Mouse (Mus musculus) erythroblast, adult 5-6 weeks (primary cell): ENCODE results near the gene Chst3. TPM values are rescaled to one million over a fixed set of nuclear protein-coding genes. Genes with fewer than 3 reads are reported as not detected.
"Not testable (repeated sequence)": the region's sequence is repeated elsewhere in the genome, so short reads cannot be mapped to it uniquely, and the experiment has no call there.

Experiments
- ATAC-seq: replicated peaks from 2 replicates; pipeline ENCODE4 v1.8.0; 2016; ENCODE audit warnings: moderate number of reproducible peaks, mild to moderate bottlenecking, moderate TSS enrichment, inconsistent platforms; ENCODE audit not compliant: poor library complexity, low FRiP score, severe bottlenecking
- total RNA-seq, 2 experiments: library from RNA; stranded (forward) in 1 of 2; stranded (reverse) in 1 of 2; fragments of 150-400 nt in 1 of 2; fragments of 200-764, 138-1000 nt in 1 of 2; gene quantifications; 2 replicates each; pipeline versions ENCODE4 v1.2.3 to v1.2.4; 2015 to 2017; ENCODE audit warnings: low replicate concordance in 2 of 2

The Chst3 gene
- total RNA-seq, 2 experiments from 2014 or later: not detected

DNA sequence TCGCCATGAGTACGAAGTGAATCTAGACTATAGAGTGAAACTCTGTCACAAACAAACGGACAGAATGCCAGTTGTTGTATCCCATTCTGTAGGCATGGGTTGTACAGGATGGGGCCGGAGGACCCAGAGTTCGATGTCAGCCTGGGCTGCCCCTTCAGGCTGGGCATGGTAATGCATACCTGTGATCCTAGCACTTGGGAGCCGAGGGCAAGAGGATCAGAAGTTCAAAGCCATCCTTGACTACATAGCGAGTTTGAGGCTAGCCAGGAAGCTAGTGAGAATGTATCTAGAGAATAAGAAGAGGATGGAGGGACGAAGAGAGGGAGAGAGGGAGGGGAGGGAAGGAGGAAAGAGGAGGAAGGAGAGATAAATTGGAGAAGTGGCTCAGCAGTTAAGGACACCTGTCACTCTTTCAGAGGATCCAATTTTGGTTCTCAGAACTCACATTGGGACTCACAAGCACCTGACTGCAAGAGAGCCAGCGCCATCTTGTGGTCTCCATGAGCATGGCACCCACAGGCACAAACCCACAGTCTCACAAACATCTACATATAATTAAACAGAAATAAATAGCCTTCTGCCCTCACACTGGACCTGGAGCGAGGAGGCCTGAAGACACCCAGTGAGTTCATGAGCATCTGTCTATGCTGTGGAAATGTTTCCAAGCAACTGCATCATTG is 18.6 kb upstream of the Chst3 start:
- peak; percentile 54 for ATAC-seq

DNA sequence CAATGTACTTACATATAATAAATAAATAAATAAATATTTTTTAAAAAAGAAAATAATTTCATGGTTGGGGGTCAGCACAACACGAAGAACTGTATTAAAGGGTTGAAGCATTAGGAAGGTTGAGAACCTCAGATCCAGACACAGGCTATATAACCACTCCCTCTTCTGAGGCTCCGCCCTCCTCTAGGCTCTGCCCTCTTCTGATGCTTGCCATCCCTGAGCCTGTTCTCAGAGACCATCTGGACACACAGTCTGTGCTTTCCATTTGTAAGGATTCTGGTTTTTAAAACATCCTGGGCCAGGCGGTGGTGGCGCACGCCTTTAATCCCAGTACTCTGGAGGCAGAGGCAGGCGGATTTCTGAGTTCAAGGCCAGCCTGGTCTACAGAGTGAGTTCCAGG is 16.8 kb upstream of the Chst3 start:
- ATAC-seq: not testable (repeated sequence)

- ATAC-seq: no peak
Observed at GRCm38 (mm10) chr10:60234006-60234405, 14.9 kb upstream of the Chst3 start.

DNA sequence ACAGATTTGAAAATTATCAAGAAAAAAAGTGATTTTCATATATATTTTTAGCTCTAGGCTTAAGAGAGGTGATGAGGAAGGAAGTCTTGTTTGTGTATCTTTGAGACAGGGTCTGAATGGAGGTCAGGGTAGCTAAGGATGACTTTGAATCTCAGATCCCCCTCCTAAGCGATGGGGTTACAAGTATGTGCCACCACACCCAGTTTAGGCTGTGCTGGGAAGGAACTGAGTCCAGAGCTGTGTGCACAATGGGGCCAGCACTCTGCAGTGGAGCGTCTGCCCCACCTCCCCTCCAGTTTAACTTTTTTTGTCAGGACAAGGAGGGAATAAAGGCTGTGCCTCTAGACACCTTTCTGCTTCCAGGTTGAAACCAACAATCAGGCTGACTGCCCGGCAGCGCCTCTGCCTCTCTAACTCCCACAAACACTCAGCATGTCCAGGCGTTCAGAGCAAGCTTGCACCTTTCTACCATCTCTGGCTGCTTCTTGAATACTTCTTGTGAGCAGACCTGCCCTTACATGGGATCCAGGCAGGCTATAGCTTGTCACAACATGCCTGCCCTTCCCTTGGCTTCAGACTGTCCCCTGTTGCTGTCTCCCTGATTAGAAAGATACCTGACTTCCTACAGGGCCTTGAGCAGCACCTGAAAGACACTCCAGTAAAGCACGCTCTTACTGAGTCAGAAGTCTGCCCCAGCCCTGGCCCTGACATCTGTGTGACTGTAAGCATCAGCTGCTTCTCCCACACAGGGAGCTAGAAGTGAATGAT is 11.4 kb upstream of the Chst3 start:
- ATAC-seq: no peak

GRCm38 (mm10) chr10:60229113-60229512 is 10.1 kb upstream of the Chst3 start:
- no peak for ATAC-seq

GRCm38 (mm10) chr10:60227666-60228065 is 8.6 kb upstream of the Chst3 start:
- ATAC-seq: no peak

DNA sequence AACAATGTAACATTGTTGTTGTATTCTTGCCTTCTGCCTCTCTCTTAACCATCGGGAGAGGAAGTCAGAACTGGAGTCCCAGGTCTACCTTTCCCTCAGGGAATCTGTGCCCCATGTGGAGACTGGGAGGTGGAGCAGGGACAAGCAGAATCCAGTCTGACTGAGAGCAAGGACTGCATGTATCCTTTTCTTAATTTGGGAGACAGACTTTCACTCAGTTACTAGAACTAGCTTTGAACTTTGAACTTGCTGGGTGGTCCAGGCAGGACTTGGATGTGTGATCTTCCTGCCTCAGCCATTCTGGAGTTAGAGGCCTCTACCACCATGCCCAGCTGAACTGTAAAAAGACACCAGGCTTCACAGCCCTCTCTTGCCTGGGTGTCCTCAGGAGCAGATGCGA is 5.5 kb upstream of the Chst3 start:
- ATAC-seq: no peak

DNA sequence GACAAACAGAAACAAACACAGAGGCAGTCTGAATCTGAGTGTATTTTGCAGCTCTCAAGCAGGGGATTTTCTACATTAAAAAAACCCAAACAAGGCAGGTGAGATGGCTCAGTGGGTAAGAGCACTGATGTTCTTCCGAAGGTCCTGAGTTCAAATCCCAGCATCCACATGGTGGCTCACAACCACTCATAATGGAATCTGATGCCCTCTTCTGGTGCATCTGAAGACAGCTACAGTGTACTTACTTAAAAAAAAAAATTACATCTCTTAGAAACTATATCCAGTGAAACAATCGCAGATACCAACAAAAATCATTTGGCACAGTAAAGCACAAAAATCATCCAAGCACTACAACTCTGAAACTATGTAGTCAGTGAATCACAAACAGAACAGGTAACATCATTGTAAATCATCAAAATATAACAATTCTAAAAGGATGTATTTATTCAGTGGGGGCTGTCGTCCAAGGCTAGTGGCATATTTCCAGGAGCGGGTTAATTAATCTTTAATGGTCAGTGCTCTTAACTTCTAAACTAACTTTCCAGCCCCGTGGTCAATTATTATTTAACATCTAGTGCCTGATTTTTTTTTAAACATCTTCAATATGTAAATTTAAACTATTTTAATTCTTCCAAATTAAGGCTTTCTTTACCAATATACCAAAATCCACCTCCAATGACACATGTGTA is 2.7 kb upstream of the Chst3 start:
- ATAC-seq: not testable (repeated sequence)

DNA sequence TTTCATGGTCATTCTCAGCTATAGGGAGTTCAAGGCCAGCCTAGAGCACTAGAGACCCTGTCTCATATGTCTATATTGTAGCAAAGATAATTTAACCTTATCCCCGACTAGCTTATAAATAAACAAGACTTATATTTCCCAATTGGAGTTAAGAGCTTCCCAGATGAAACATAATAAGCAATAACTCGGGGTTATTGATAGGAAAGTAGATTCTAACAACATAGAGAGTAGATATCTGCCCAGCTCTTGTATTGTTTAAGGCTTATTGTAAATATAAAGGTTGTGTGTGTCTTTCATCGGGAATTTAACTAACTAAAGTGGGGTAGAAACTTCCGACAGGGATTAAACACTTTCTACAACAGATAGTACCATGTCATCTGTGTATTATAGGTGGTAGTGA is 1.5 kb upstream of the Chst3 start:
- no peak for ATAC-seq

- ATAC-seq: no peak
Observed at GRCm38 (mm10) chr10:60220042-60220523, 1.0 kb upstream of the Chst3 start.

DNA sequence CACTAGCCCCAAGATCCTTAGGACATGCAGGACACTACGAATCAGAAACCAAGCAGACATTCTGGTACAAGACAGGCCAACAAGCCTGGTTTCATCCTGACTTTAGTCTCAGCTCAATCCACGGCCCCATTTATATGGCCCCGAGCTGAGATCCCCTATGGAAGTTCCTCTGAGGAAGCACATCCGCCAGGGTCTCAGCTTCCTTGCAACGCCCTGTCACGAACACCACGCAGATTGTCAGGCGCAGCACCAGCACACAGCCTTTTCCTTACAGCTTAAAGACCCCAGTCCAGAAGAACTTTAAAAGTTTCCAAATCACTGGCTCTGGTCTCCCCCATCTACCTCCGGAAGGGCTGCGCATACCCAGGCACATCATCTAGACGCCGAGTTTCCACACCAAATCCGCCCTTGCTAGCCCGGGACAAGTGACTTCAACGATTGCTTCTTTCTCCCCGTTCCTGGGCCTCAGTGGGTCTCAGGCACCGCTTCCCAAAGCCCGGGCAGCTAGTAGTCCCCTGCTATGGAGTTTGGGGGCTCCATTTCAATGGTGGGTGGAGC is 948 bp downstream of the Chst3 start:
- no peak for ATAC-seq

DNA sequence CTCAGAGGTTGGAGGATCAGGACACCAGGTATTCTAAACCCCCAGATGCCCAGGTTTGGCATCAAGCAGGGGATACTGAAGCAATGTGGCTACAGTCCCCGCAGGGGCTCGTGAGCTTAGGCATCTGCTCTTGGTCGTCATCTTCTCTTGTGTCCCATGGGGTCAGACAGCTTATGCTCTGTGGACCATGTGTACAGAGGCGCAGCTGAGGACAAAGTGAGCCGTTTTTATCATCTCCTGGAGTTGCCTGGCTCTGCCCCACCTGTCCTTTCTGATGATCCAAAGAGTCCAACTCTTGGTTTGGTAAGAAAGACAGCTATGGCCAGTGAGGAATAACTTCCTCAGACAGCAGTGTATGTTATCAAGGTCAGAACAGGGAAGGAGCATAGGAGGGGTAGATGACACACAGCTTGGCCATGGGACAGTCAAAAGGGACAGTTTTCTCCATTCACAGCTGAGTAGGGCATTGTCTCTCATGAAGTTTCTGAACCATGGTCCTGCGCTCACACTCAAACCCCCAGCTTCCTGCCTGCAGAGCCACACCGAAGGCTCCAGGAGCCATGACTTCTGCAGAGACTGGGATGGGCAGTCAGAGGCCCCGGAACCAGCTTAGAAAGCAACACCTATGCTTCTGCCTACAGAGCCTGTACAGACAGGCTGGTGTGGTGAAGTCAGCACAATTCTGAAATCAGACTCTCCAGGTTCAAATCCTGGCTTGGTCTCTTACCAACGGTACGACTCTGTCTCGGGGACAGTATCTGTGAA is 2.5 kb downstream of the Chst3 start:
- ATAC-seq: no peak

- no peak for ATAC-seq
Observed at GRCm38 (mm10) chr10:60215077-60215960, 3.7 kb downstream of the Chst3 start.

- no peak for ATAC-seq
Observed at GRCm38 (mm10) chr10:60212589-60213379, 6.3 kb downstream of the Chst3 start.

DNA sequence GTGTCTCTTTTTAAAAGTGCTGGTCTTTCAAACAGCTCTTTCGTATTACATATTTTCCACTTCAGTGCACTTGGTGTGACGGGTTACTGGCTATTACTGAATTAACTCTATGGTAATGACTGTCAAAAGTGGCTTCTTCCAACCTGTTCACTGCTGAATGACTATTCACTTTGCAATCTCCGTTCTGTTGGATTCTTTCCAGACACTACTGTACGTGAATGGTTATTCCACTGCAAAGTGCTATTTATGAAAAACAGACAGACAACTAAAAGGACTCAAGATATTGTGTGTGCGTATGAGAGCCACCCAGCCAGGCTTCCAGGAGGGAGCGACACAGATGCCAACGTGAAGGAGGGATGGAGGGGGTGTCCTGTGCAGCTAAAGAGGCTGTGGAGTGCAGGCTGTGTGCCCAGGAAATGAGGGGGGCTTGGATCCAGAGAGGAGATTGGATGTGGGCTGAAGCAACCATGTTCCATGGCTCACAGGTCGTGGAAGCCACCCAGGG is 7.5 kb downstream of the Chst3 start:
- ATAC-seq: no peak

GRCm38 (mm10) chr10:60210468-60210867 is 8.6 kb downstream of the Chst3 start:
- no peak for ATAC-seq

- ATAC-seq: no peak
Observed at GRCm38 (mm10) chr10:60209237-60209636, 9.8 kb downstream of the Chst3 start.
